Mouse (Mus musculus): ENCODE measurements around the gene Pard3b.
A peak's percentile ranks its signal among the peaks of the same experiment; 100 is the strongest.

Pard3b gene

GRCm38 (mm10) chr1:61756771-61757170 is 118.1 kb downstream of the Pard3b start:
- no peak for DNase-seq

GRCm38 (mm10) chr1:61771213-61771612 is 132.6 kb downstream of the Pard3b start:
- peak; percentile 12 for DNase-seq

- no peak for DNase-seq
These were observed 140.1 kb downstream of the Pard3b start for GRCm38 (mm10) chr1:61778731-61779130.

GRCm38 (mm10) chr1:61779906-61780305 is 141.3 kb downstream of the Pard3b start:
- no peak for DNase-seq

GRCm38 (mm10) chr1:61796296-61796695 is 157.7 kb downstream of the Pard3b start:
- no peak for DNase-seq

- DNase-seq: no peak
These were observed 181.6 kb downstream of the Pard3b start for GRCm38 (mm10) chr1:61820213-61820612.

GRCm38 (mm10) chr1:61825560-61826191 is 187.1 kb downstream of the Pard3b start:
- DNase-seq: no peak

GRCm38 (mm10) chr1:61837006-61837544 is 198.5 kb downstream of the Pard3b start:
- no peak for DNase-seq

GRCm38 (mm10) chr1:61846606-61847005 is 208.0 kb downstream of the Pard3b start:
- no peak for DNase-seq

GRCm38 (mm10) chr1:61849029-61849714 is 210.5 kb downstream of the Pard3b start:
- no peak for DNase-seq

- DNase-seq: no peak
These were observed 211.8 kb downstream of the Pard3b start for GRCm38 (mm10) chr1:61850471-61850870.

GRCm38 (mm10) chr1:61851176-61851575 is 212.6 kb downstream of the Pard3b start:
- DNase-seq: no peak

GRCm38 (mm10) chr1:61867286-61868082 is 228.9 kb downstream of the Pard3b start:
- DNase-seq: no peak

- no peak for DNase-seq
These were observed 236.3 kb downstream of the Pard3b start for GRCm38 (mm10) chr1:61874875-61875274.

- no peak for DNase-seq
These were observed 241.3 kb downstream of the Pard3b start for GRCm38 (mm10) chr1:61879706-61880470.

- DNase-seq: peak; percentile 29
These were observed 257.4 kb downstream of the Pard3b start for GRCm38 (mm10) chr1:61896048-61896447.

GRCm38 (mm10) chr1:61903271-61904007 is 264.8 kb downstream of the Pard3b start:
- no peak for DNase-seq

- DNase-seq: no peak
These were observed 265.4 kb downstream of the Pard3b start for GRCm38 (mm10) chr1:61904036-61904435.

GRCm38 (mm10) chr1:61912931-61913330 is 274.3 kb downstream of the Pard3b start:
- DNase-seq: peak; percentile 50

GRCm38 (mm10) chr1:61924958-61925357 is 286.3 kb downstream of the Pard3b start:
- no peak for DNase-seq

GRCm38 (mm10) chr1:61925541-61925940 is 286.9 kb downstream of the Pard3b start:
- no peak for DNase-seq

All from cerebellum, adult 11 months (tissue).